Mouse (Mus musculus) WW6 (cell line): ENCODE results near the gene Prrg2.

ENCODE experiments used
- DNase-seq: peaks from one replicate; pipeline ENCODE4 v3.0.0-alpha.2; 2013; ENCODE audit warnings: low read depth, low spot score

Prrg2 gene

DNA sequence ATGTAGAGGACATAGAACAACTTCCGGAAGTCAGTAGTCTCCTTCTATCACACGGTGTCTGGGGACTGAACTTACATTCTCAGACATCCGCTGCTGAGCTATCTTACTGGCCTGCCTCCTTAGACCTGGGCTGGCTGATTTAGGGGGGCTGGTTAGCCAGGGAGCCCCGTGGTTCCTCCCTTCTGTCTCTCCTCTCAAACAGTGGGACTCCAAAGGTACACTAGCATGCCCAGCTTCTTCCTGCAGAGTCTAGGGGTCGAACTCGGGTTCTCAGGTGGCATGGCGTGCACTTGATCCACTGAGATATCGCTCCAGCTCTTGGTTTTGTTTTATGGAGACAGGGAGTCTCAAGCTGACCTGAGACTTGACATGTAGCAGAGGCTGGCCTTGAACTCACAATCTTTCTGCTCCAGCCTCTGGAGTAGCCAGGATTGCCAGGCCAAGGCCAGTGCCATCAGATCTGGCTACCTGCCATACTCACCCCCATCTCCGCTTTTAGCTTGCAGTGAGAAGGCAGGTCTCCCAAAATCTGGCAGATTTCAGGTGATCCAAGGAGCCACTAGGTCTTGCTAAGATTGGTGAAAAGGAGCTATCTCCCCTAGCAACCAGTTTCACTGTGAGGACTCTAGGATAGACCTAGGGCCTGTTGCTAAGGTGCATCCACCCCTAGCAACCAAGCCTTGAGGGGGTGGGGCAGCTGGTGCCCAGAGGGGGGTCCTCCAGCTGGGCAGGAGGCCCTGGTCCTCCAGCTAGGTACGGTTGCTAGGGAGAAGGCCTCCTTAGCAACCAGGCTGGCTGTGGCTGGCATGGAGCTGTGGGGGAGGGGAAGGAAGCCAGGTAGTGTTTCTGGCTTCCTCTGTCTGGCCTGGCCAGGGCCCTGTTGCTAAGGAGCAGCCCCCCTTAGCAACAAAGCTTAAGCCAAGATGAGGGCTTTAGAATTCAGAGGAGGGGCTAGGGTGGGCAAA lies 3.6 kb downstream of the Prrg2 start:
- DNase-seq = no peak

DNA sequence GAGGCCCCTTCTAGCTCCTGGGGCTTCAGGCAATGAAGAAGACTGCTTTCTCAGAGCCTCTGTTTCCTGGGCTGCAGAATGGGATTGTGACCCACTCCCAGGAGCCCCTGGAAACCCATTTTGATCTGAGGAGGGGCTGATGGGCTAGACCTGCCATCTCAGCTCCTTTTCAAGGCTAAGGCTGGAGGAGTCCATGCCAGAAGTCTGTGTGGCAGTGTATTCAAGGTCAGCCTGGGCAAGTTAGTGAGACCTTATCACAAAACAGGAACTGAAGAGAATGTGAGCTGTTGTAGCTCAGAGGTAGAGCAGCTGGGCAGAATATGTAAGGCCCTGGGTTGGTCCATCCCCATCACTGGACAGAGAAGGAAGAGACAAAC lies 5.5 kb downstream of the Prrg2 start:
- DNase-seq = no peak

DNA sequence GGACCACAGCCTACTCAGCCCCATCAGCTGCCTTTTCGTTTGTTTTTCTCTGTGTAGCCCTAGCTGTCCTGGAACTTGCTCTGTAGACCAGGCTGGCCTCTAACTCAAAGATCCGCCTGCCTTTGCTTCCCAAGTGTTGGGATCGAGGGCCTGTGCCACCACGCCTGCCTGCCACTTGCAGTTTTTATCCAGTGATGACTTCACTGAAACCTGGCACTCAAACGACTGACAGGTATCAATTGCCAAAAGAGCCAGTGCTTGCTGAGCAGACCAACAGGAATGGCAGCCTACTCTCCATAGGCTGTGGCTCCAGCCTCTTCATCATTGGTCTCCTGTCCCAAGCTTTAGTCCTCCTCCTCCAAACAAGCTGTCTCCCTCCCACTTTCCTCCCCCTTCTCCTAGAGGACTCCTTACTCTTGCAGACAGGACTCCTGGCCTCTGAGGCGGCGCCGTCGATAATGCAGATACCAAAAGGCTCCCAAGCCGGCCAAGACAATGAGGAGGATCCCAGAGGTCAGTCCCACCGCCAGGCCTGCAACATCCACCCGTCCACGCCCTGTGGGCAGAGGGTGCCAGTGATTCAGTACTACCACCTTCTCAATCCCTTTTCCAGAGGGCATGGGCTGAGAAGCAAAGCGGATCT lies 6.0 kb downstream of the Prrg2 start:
- no peak for DNase-seq

DNA sequence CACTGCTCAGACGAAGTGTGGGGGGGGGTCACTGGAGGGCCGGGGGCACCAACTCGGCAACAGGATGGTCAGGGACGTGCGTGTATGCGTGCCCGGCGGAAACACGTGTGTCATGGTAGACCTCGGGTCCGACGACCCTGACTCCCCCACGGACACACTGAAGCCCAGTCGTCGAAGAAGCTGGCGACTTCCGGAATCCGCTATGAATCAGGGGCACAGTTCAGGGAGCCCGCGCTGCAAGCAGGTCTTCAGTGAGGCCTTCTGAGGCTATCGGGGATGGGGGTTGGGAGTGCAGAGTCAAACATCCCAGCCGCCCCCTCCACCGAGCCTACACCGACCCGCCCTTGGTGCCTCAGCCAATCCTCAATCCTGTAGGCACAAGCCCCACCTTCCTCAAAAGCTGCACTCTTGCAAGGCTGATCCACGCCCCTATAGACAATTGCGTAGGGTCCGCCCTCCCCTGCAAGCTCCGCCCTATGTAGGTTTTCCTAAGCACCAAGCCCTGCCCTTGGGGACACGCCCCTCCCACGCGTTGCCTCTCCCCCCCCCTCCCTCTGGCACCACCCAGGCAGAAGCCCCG lies 8.5 kb downstream of the Prrg2 start:
- DNase-seq = peak; percentile 96

DNA sequence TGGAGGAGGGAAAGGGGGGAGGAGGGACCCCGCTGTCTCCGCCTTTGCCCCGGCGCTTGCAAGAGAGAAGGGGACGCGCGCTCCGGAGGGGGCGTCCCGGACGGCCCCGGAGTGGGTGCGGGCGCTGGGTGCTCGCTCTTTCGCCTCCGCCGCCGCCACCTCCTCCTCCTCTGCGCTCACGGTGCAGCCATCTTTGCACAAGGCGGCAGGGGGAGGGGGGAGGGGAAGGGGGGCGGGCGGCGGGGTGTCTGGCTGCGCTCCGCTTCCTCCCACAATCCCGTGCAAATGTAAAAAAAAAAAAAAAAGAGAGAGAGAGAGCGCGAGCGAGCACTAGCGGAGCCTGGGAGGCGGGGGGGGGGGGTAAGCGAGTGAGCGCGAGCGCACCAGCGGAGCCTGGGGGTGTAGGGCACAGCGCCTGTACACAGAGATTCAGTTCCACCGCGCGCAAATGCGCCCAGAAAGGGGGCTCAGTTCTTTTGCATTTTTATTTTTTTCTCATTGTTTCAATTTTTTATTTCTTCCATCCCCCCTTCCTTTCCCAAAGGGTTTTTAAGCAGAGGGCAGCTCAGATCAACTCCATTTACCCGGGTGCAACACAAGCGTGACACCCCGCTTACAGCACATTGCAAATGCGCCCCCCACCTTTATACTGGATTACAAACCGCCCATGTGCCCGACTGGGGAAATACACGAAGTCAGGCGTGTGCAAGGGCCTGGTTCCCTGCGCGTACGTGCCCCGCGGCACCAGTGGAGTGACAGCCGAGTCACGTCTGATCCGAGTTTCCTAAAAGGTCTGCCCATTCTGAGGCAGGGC lies 9.2 kb downstream of the Prrg2 start:
- DNase-seq = no peak

DNA sequence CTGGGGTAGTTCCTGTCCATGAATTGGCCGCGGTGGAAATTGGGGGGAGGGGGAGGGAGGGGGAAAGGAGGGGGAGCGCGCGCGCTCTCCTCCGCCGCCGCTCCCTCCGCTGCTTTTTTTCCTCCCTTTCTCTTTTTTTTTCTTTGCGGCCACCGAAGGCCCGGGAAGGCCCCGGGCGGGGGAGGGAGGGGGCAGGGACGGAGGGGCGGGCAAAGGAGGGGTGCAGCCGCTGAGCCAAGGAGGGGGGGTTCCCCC lies 9.7 kb downstream of the Prrg2 start, which contains the start of gene Prr12:
Gene Prr12, minus strand, starts transcription at position 20 of the 255 bp plus-strand sequence.
- no peak for DNase-seq

DNA sequence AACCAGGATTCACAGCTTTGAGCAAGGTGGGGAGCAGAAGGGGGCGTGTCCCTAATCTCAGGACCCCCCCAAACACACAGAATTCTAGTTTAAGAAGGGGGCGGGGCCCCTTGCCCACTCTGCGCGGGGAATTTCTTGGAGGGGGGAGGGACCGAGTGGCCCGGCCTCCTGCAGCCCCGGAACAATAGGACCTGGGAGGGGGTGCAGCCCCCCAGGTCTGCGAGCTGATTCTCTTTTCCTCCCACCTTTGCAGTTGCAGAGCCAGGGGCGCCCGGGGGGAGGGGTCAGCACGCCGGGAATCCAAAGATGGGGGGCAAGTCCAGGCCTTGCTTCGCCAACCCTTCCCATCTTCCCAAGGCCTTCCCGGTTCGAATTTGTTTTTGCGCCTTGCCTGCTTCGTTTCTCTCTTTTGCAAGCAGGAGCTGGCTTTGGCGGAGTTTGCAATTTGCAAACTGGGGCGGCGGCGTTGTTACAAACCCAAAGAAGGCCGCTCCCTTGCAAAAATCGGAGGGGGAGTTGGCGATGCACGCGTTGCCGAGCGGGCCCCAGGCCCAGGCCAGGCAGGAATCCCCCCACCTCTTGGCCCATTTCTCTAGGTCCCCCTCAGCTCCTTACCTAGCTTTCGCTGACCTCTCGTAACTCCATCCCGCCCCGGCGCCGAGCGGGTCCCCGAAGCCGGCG lies 10.2 kb downstream of the Prrg2 start:
- no peak for DNase-seq

DNA sequence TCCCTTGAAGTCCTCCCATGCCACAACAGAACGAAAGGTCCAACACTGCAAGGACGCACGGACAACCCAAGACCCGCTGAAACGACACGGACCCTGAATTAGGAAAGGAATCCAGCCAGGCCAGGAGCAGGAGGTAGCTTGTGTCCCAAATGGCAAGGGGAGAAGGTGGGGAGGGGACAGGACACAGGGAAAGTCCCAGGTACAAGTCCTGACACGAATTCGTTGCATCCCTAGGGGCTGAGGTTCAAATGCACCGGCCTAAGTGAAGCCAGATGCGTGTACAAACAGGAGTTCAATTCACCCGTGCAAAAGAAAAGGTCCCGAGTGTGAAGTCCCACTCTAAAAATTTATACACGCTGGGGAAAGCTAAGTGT lies 10.9 kb downstream of the Prrg2 start:
- no peak for DNase-seq

DNA sequence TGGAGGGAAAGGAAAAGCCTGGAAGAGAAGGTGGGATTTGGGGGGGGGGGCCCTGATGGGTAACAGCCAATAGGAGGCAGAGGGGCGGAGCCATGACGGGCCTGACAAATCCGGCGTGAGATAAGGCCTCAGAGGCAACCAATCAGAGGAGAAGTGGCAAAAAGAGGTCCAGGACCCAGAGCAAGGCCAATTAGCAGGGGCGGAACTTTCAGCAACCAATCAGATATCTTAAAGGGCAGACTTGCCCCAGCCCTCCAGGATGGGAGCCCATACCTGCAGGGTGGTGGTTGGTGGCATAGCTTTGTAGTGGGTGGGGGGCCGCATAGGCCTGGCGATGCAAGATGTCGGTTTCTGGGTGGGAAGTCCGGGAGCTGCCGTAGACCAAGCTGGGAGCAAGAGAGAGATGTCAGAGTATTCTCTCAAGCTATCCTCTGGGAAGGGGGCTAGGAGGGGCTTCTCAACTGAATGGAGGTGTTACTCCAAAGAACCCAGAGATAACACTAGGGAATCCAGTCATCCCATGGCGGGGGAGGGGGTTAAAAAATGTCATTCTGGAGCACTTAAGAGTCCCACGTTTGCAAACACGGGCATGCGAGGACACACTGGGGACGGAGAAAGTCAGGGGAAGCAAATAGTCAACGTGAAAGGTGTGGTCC lies 11.4 kb downstream of the Prrg2 start:
- peak; percentile 81 for DNase-seq

DNA sequence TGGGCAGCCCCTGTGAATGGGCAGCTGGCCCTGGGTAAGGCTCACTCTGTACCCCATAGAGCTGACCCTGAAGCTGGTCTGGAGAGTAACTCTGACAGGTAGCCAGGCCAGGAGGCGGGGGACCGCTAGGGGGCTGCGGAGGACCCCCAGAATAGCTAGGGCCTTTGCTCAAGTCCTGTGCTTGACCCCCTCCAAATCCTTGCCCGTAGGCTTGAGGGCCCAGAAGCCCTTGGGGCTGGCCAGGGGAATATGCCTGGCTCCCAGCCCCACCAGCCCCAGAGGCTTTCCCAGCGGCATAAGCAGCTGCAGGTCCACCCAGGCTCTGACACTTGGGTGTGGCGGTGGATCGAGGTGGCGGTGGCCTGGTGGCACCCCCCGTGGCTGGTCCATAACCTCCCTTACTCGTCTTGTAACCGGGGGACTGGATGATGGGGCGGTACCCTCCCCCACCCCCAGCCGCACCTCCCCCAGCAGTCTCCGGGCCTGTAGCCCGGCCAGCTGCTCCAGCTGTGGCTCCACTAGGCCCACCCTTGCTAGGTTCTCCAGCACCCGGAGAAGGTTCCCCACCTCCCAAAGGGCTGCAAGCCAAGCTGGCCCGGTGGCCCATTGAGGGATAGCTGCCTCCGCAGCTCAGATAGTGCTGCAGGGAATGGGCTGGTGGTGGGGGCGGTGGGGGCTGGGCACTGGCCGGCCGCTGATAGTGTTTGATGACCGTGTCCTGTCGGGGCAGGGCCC lies 13.4 kb downstream of the Prrg2 start:
- DNase-seq = no peak

DNA sequence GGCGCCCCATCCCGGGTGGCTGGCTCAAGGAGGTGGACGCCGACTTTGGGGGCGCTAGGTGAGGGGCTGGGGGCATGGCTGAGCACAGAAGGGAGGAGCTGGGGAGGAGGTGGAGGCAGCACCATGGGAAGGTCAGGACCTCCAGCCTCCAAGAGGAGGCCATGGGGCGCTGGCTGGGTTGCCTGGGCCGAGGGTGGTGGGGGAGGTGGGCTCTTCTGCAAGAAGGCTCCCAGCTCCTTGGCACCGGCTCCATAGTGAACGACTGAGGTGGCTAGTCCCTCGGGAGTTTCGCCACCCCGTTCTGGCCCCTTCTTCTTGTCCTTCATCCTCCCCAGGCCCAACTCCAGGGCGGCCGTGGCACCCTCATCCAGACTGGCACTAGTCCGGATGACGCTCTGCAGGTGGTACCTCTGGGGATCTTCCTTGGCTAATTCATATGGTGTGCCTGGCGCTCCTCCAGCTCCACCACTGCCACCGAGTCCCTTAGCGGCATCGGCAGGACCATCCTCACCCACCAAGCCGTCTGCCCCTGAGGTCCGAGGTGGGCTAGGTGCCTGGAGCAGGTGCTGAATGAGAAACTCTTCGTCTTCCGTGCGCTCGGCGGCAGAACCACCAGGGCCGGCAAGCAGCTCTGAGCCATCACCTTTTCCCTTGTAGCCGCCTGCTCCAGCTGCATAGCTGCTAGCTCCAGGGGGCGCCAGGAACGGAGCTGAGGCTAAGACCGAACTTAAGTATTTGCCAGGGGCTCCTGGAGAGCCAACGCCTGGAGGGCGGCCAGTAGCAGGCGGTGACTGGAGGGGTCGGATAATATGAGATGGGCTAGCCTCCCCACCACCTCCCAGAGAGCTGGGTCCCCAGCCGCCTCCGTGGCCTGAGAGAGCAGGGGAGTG lies 14.2 kb downstream of the Prrg2 start:
- DNase-seq = no peak

DNA sequence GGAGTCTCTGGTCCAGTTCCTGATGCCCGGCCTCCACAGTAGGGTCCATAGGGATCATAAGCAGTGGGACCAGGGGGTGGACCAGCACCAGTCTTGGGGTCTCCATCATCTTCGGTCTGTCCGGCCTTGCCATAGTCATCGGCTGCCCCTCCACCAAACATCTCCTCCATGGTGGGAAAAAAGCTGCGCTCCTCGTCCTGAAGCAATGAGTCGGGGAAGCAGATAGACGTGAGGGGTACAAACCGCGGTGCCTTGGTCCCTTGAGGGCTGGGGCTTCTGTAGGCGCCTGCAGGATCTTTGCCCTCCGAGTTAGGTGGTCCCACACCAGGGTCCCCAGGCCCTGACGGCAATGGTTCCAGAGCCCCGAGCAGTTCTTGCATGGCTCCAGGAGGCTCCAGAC lies 15.0 kb downstream of the Prrg2 start:
- no peak for DNase-seq

DNA sequence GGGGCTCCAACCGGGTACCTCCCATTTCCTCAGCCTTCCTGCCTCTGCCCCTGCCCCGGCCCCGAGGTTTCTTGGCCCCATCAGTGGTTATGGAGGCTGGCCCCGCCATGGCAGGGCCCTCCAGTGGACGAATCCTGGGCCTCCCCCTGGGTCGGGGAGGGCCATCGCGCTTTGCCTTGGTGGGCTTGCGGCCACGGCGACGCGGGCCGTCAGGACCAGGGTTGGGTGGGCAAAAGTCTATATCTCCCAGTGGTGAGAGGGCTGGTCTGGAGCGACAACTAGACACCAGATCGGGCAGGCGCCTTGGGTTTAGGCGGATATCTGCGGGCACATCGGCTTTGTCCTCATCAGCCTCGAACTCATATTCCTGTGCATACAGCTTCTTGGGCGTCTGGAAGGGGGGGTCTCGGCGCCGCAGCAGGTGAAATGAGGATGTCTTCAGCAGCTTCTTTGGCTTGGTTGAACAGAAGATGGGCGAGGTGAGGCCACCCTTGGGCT lies 15.6 kb downstream of the Prrg2 start:
- DNase-seq = no peak

DNA sequence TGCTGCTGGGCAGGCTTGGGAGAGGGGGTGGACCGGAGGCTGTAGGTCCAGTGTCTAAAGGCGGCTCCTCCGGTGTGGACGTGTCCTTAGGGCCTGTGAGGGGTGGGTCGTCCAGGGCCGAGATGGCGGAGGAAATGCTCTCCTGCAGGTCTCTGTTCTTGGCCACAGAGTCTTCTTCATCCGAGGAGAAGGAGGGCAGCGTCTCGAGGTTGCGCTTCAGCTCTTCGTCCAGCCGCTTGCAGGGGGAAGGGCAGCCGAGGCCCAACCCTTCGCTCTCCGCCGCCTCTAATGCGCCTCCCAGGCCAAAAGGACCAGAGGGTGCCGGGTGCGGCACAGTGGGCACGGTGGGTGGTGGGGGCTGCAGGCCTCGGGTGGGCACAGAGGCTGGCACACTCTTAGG lies 16.7 kb downstream of the Prrg2 start:
- no peak for DNase-seq

DNA sequence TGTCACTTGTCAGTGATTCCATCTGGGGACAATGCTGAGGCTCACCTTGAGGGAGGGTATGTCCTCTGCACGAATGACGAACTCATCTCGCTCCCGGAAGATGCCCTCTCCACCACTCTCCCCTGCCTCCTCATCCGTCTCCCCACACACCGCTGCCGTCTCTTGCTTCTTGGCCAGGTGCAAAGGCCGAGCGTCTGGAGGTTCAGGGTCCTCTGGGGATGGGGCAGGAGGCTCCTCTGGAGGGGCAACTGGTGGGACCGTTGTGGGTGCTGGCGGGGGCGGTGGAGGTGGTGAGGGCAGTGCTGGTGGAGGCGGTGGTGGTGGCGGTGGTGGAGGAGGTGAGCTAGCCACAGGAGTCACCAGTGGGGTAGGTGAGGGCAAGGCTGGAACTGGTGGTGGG lies 19.2 kb downstream of the Prrg2 start:
- no peak for DNase-seq

DNA sequence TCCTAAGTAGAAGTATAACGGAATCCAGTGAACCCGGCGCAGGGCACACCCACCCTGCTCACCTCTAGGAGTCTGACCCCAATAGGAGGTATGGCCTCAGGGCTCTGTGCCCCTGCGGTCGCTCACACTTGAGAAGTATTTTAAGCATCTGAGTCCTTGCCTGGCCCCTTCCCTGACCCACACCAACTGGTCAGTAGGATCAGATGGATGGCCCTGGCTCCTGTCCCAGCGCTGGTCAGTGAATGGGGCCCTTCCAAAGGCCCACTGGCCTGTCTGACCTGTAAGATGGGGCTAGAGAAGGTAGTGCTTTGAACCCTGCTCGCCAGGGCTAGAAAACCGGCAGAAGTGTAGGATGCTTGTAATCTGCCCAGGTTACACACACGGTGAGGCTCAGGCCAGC lies 21.6 kb downstream of the Prrg2 start:
- no peak for DNase-seq

DNA sequence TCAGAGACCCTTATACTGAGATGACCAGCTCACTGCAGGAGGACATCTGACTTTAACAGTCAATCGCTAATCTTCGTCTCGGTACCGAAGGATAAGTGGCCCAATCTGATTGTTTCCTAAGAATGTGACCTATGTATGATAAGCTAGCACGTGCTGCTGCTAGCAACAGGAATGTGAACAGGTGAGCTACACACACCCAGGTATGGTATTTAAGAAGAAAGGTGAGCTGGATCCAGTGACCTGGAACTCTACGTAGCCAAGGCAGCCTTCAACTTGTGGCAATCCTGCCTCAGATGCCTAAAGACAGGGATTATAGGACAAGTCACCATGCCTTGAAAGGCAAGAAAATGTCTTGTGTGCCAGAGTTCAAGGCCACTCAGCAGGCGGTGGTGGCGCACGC lies 24.1 kb downstream of the Prrg2 start:
- DNase-seq = no peak

DNA sequence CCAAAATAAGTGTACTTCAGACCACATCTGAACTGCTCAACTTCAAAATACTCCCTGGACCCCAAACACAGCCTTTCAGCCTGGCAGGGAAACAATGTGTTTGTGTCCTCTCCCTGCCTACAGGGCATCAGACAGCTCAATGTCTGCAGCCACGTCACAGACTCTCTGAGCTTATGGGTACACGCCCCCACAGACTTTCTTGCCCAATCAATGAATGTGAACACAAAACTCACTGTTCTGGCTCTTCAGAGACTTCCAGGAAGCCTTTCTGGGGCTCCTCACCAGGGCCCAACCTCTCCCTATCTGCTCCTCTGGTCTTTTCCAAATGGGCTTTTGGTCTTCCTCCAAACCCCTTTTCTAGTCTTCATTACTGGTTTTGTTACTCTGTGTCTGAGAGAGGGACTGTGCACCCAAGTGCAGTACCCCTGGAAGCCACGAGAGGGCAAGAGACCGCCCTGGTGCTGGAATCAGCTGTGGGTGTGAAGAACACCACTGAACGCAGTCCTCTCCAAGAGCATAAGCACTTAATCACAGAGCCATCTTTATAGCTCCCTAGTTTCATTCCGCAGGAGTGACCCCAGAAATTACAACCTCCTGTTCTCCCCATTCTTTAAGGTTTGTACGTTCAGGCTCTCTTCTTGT lies 24.6 kb downstream of the Prrg2 start:
- no peak for DNase-seq

DNA sequence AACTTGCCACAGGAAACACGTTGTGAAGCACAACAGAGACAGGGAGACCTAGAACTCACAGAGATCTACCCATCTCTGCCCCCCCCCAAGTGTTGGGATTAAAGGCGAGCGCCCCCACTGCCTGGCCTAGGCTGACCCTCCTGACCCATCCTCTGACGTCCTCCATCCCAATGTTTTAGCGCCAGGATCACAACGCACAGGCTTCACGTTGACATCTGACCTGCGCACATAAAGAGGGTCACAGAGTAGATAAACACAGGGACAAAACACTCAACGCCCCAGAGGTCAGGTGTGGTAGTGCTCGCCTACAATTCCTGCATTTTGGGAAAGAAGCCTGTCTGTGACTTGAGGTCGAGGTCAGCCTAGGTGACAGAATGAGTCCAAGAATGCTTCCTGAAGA lies 25.8 kb downstream of the Prrg2 start:
- DNase-seq = no peak
